In genomic region chr12:35833285-35833684, GRCm38 (mm10) we compare ENCODE assay signal across 18 mouse cellular contexts.
DNase-seq lines count a peak whose midpoint lies in the region; ATAC-seq and TF ChIP-seq lines count a peak whose summit lies in the region.
"Had no signal": no experiment of that assay in that cellular context is flagged by ENCODE, and none has a peak within 500 bp of the region (broad histone marks: within the 10 kb centered on the region; RNA-seq: fewer than 3 reads in every experiment).

No protein-coding gene starts in this region.

- H3K27ac ChIP-seq in kidney, embryonic 15.5 days = peak overlapping the region; percentile 70
- H3K27ac ChIP-seq in CH12.LX (ENCODE audit: insufficient read depth, low read depth) = no peak overlapping the region
- peak overlapping the region; percentile 43 for H3K27ac ChIP-seq in small intestine, adult 2 months (ENCODE audit: insufficient read depth, low read depth, low read length)
- H3K27ac ChIP-seq: embryonic facial prominence, embryonic 12.5 days; forebrain, embryonic 12.5 days; heart, embryonic 13.5 days; hindbrain, embryonic 14.5 days; midbrain, embryonic 12.5 days; neural tube, embryonic 12.5 days had no signal

- peak; percentile 80 for TF ChIP-seq EP300 in CH12.LX (IDR thresholded peaks at IDR 0.05; ENCODE audit: low read length)

- H3K4me1 ChIP-seq in kidney, embryonic 15.5 days = peaks cover 17% of the 10 kb centered on the region
- H3K4me1 ChIP-seq in CH12.LX (ENCODE audit: control insufficient read depth in 1 of 2, insufficient read depth in 2 of 2) = peaks cover 4 to 37% of the 10 kb centered on the region in 2 experiments; a peak in 3 of 4 replicates
- peaks cover 3% of the 10 kb centered on the region; the same call in 1 of the 2 replicates for H3K4me1 ChIP-seq in small intestine, adult 2 months (ENCODE audit: control insufficient read depth, insufficient read depth, insufficient read length, low read length)
- H3K4me1 ChIP-seq: embryonic facial prominence, embryonic 12.5 days; forebrain, embryonic 12.5 days; heart, embryonic 13.5 days; midbrain, embryonic 12.5 days; neural tube, embryonic 12.5 days had no signal

- no peak for DNase-seq in kidney, postnatal 25 days
- peak; percentile 62 for DNase-seq in CH12.LX (ENCODE audit: extremely low read depth)
- no peak for DNase-seq in right cerebral cortex, postnatal 4 days
- no peak for DNase-seq in left cerebral cortex, adult 9 months (ENCODE audit: low spot score in 2 of 2)
- DNase-seq: cerebellum, adult 9-10 months; gastrocnemius, postnatal 10 days; kidney, adult 18-20 months; lung, adult 2 months had no signal

- TF ChIP-seq CTCF in CH12.LX (conservative IDR thresholded peaks at IDR 0.05 in 1 of 2, IDR thresholded peaks at IDR 0.05 in 1 of 2; ENCODE audit: low read depth in 2 of 2, low read length in 2 of 2) = no peak
- TF ChIP-seq CTCF in small intestine, adult 2 months (IDR thresholded peaks at IDR 0.05; ENCODE audit: extremely low read depth, insufficient read length, insufficient replicate concordance, low read depth, low read length) = no peak

- no peak overlapping the region for H3K4me3 ChIP-seq in kidney, embryonic 15.5 days (replicated peaks)
- H3K4me3 ChIP-seq in CH12.LX (replicated peaks in 1 of 3; ENCODE audit: low read depth in 2 of 3, low read length in 2 of 3, poor library complexity in 1 of 3) = no peak overlapping the region
- no peak overlapping the region for H3K4me3 ChIP-seq in small intestine, adult 2 months (ENCODE audit: low read depth, low read length)
- H3K4me3 ChIP-seq: embryonic facial prominence, embryonic 12.5 days; forebrain, embryonic 12.5 days; heart, embryonic 13.5 days; midbrain, embryonic 12.5 days; neural tube, embryonic 12.5 days had no signal

- in situ Hi-C loops in CH12.LX (cut with MboI; ENCODE audit: low pct_ligation_motif_present, low pct_unique_long_range_greater_than_20kb, low sequenced_read_pairs) = loop anchor here (5.0 to 10.0 kb wide), 2 partner anchors 54 to 298 kb away; partner anchors contain the start of gene Ahr

- no peak overlapping the region for H3K9ac ChIP-seq in kidney, embryonic 15.5 days
- H3K9ac ChIP-seq in CH12.LX (ENCODE audit: insufficient read depth, low read depth) = 0 out of 2 replicates have a peak overlapping the region, but pooled peaks have one; percentile 26
- H3K9ac ChIP-seq: embryonic facial prominence, embryonic 12.5 days; forebrain, embryonic 12.5 days; heart, embryonic 13.5 days; hindbrain, embryonic 14.5 days; midbrain, embryonic 12.5 days; neural tube, embryonic 12.5 days had no signal

- dilution Hi-C loops in CH12.LX (cut with MboI; ENCODE audit: extremely low pct_ligation_motif_present, extremely low pct_unique_long_range_greater_than_20kb, low sequenced_read_pairs) = no loop called here

- TF ChIP-seq POLR2A in CH12.LX (IDR thresholded peaks at IDR 0.05; ENCODE audit: low read depth, low read length) = no peak
- no peak for TF ChIP-seq POLR2A in small intestine, adult 2 months (IDR thresholded peaks at IDR 0.05; ENCODE audit: low read depth, low read length)

- no peaks in the 10 kb centered on the region for H3K79me2 ChIP-seq in CH12.LX (replicated peaks; ENCODE audit: control insufficient read depth, extremely low read depth, insufficient read depth, poor library complexity, severe bottlenecking)

- TF ChIP-seq RAD21 in CH12.LX (IDR thresholded peaks at IDR 0.05; ENCODE audit: low read depth, low read length) = no peak

- H3K9me3 ChIP-seq in kidney, embryonic 15.5 days (replicated peaks) = no peaks in the 10 kb centered on the region
- H3K9me3 ChIP-seq in CH12.LX (replicated peaks; ENCODE audit: low read length) = no peaks in the 10 kb centered on the region
- H3K9me3 ChIP-seq: embryonic facial prominence, embryonic 12.5 days; forebrain, embryonic 12.5 days; heart, embryonic 13.5 days; midbrain, embryonic 12.5 days; neural tube, embryonic 12.5 days had no signal

- H3K4me2 ChIP-seq in kidney, embryonic 15.5 days = no peak overlapping the region
- no peak overlapping the region for H3K4me2 ChIP-seq in CH12.LX (ENCODE audit: insufficient read depth, low read depth, poor library complexity, severe bottlenecking)
- H3K4me2 ChIP-seq: embryonic facial prominence, embryonic 12.5 days; forebrain, embryonic 12.5 days; heart, embryonic 13.5 days; hindbrain, embryonic 14.5 days; midbrain, embryonic 12.5 days; neural tube, embryonic 12.5 days had no signal

- H3K27me3 ChIP-seq in kidney, embryonic 15.5 days = no peaks in the 10 kb centered on the region
- H3K27me3 ChIP-seq in CH12.LX (replicated peaks) = no peaks in the 10 kb centered on the region
- H3K27me3 ChIP-seq in small intestine, adult 2 months (ENCODE audit: control insufficient read depth, insufficient read depth, low read length) = no peaks in the 10 kb centered on the region
- H3K27me3 ChIP-seq: embryonic facial prominence, embryonic 12.5 days; forebrain, embryonic 12.5 days; heart, embryonic 13.5 days; midbrain, embryonic 12.5 days; neural tube, embryonic 12.5 days had no signal

- no peaks in the 10 kb centered on the region for H3K36me3 ChIP-seq in kidney, embryonic 15.5 days
- no peaks in the 10 kb centered on the region for H3K36me3 ChIP-seq in CH12.LX (replicated peaks in 1 of 2; ENCODE audit: control insufficient read depth in 1 of 2, insufficient read depth in 1 of 2, low read length in 1 of 2)
- H3K36me3 ChIP-seq in small intestine, adult 2 months (ENCODE audit: control insufficient read depth, insufficient read depth, low read length) = no peaks in the 10 kb centered on the region
- H3K36me3 ChIP-seq: embryonic facial prominence, embryonic 12.5 days; forebrain, embryonic 12.5 days; heart, embryonic 13.5 days; midbrain, embryonic 12.5 days; neural tube, embryonic 12.5 days had no signal

- ATAC-seq in kidney, embryonic 15.5 days (replicated peaks; ENCODE audit: low FRiP score) = 0 out of 2 replicates have a peak, but pooled peaks have one; percentile 54
- ATAC-seq in common myeloid progenitor, adult 5-6 weeks (replicated peaks; ENCODE audit: low read depth, poor library complexity, severe bottlenecking) = peak; percentile 82
- no peak for ATAC-seq in cerebellum, adult (ENCODE audit: insufficient number of reproducible peaks, low FRiP score, low TSS enrichment)

- WGBS in kidney, embryonic 15.5 days = 46% methylated on average over 3 of the region's 3 CpGs
- WGBS in small intestine, adult 2 months = 62% methylated on average over 3 of the region's 3 CpGs

TF ChIP-seq in CH12.LX, 34 proteins besides CTCF, POLR2A, EP300 and RAD21:
- TF ChIP-seq USF1 (IDR thresholded peaks at IDR 0.05; ENCODE audit: low read depth, low read length) = no peak
- TF ChIP-seq ETS1 (conservative IDR thresholded peaks at IDR 0.05; ENCODE audit: low read depth, low read length) = peak; percentile 6; the same call in 1 of the 2 replicates
- 0 out of 2 replicates have a peak, but pooled peaks have one; percentile 29 for TF ChIP-seq CHD2 (IDR thresholded peaks at IDR 0.05; ENCODE audit: low read length)
- TF ChIP-seq ZMIZ1 (IDR thresholded peaks at IDR 0.05; ENCODE audit: low read depth, low read length) = no peak
- no peak for TF ChIP-seq ZNF384 (IDR thresholded peaks at IDR 0.05; ENCODE audit: low read depth, low read length)
- no peak for TF ChIP-seq PAX5 (IDR thresholded peaks at IDR 0.05; ENCODE audit: low read length)
- TF ChIP-seq JUND (conservative IDR thresholded peaks at IDR 0.05; ENCODE audit: low read depth, low read length) = peak; percentile 51; the same call in 1 of the 2 replicates
- no peak for TF ChIP-seq HCFC1 (IDR thresholded peaks at IDR 0.05; ENCODE audit: low read depth, low read length)
- no peak for TF ChIP-seq MAZ (IDR thresholded peaks at IDR 0.05; ENCODE audit: low read depth, low read length)
